Mouse (Mus musculus): ENCODE measurements around the gene Ppargc1a. TPM values are rescaled to one million over a fixed set of nuclear protein-coding genes. Genes with fewer than 3 reads are reported as not detected.

Ppargc1a gene
- polyA plus RNA-seq, 1 experiment from 2014 or later = 23.9 TPM

DNA sequence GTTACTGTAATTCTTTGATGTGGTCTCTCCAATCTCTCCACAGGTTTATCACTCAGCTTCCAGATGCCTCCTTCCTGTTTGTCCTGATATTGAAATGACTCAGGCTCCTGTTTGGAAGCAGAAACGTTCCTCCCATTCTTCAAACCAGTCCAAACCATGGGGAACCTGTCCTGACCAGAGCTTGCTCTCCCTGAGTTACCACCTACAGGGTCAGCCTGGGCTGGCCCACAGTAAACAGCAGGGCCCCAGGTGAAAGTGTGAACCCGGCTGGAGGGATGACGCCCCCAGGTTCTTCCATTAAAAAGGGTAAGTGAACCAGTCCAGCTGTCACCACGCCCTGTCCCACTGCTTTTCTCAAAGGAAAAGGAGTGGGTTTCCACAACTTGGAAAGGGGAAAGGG is 15.5 kb upstream of the Ppargc1a start:
- H3K4me2 ChIP-seq = no peak overlapping the region
- H3K4me3 ChIP-seq = no peak overlapping the region
- ATAC-seq (ENCODE audit: low FRiP score, low read depth) = no peak
- H3K4me1 ChIP-seq (replicated peaks) = 0 out of 2 replicates have a peak, but pooled peaks cover 4% of the 10 kb centered on the region
- WGBS = 52% methylated on average over 4 of the region's 4 CpGs
- no peaks in the 10 kb centered on the region for H3K27me3 ChIP-seq
- no peaks in the 10 kb centered on the region for H3K9me3 ChIP-seq
- H3K9ac ChIP-seq = no peak overlapping the region
- H3K36me3 ChIP-seq = no peaks in the 10 kb centered on the region
- no peak overlapping the region for H3K27ac ChIP-seq (replicated peaks)

DNA sequence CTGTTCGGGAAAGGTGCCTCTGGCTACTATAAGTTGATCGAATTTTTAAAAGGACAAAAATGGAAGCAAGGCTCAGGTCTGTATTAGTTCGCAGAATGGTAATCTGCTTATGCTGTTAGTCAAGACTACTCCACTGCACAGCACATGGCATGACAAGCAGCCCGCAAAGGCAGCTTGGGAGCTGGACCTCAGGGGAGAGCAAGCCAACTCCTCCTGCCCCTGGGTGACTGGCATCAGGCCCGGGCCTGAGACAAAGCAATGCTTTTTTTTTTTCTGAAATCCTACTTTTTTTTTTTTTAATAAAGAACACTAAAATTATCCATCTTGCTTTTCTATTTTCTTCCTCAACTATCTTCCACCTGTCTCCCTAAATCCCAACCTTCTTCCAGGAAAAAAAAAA is 15.1 kb upstream of the Ppargc1a start:
- Histone ChIP-seq H3K9me3 (no peaks in the 10 kb centered on the region), H3K4me3 (no peak overlapping the region), H3K36me3 (no peaks in the 10 kb centered on the region), H3K27me3 (no peaks in the 10 kb centered on the region), H3K4me2 (no peak overlapping the region), H3K9ac (no peak overlapping the region), H3K4me1 (replicated peaks) (0 out of 2 replicates have a peak, but pooled peaks cover 4% of the 10 kb centered on the region), H3K27ac (replicated peaks) (no peak overlapping the region)
- 72% methylated on average over 5 of the region's 5 CpGs for WGBS
- no peak for ATAC-seq (ENCODE audit: low FRiP score, low read depth)

DNA sequence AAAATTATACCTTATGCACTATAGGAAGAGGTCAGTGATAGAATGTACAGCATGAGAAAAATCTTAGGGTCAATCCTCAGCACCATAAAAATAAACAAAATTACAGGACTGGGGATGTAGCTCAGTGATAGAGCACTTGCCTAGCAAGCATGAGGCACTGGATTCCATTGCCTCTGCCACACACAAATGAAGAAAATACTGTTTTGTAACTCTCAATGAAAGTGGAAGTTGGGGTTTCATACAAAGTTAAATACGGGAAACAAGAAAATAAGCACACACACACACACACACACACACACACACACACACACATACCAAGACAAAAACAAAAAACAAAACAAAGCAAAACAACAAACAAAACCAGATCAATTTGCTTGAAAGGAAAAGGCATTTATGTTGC is 10.1 kb upstream of the Ppargc1a start:
- no peaks in the 10 kb centered on the region for H3K27me3 ChIP-seq
- no peaks in the 10 kb centered on the region for H3K36me3 ChIP-seq
- H3K27ac ChIP-seq (replicated peaks) = no peak overlapping the region
- H3K4me3 ChIP-seq = no peak overlapping the region
- H3K4me1 ChIP-seq (replicated peaks) = no peaks in the 10 kb centered on the region
- H3K9me3 ChIP-seq = no peaks in the 10 kb centered on the region
- no peak for ATAC-seq (ENCODE audit: low FRiP score, low read depth)
- H3K4me2 ChIP-seq = no peak overlapping the region
- WGBS = 88% methylated on average over 1 of the region's 1 CpGs
- no peak overlapping the region for H3K9ac ChIP-seq

DNA sequence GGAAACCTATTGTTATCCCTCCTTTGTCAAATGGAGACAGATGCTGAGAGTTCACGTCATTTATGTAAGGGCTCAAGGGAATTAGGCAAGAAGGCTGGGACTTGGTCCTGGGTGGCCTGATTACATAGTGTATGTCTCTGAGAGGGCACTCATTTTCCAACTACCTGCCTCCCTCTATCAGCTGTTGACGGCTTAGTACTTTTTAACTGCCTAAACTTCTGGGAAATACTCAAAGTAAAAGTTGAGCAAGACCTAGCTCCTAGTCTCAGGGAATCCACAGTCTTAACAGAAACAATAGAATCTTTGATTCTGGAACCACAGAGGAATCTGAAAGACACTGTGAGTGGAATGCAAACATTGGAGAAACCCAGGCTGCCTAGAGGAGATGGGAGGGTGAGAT is 6.2 kb upstream of the Ppargc1a start:
- no peak for ATAC-seq (ENCODE audit: low FRiP score, low read depth)
- Histone ChIP-seq H3K4me3 (no peak overlapping the region), H3K9ac (no peak overlapping the region), H3K4me2 (no peak overlapping the region), H3K36me3 (no peaks in the 10 kb centered on the region), H3K27me3 (no peaks in the 10 kb centered on the region), H3K4me1 (replicated peaks) (no peaks in the 10 kb centered on the region), H3K27ac (replicated peaks) (no peak overlapping the region), H3K9me3 (no peaks in the 10 kb centered on the region)
- WGBS = 46% methylated on average over 2 of the region's 2 CpGs

DNA sequence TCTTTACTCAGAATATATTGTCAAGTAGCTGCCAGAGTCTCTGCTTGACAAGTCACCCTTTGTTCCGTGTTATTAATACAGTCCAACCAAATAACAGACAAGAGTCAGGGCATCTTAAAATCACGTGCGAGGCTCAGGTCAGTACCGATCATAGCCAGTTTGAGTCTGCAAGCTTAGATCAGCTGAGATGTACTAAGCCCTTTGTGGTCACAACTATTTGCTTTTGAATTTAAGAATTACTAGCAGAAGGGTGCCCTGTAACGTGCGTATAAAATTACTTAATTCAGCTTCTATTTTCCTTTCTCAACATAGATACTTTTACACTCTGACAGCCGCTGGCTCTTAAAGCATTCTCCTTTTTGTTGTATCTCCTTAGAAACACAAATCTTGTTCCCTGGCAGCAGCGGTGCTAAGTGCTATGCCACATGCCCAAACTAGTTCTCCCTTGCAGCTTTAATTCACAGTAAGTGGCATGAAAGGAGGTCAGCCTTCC is 718 bp upstream of the Ppargc1a start:
- no peak overlapping the region for H3K27ac ChIP-seq (replicated peaks)
- WGBS = 18% methylated on average over 8 of the region's 8 CpGs
- H3K9me3 ChIP-seq = no peaks in the 10 kb centered on the region
- H3K9ac ChIP-seq = no peak overlapping the region
- 0 out of 2 replicates have a peak, but pooled peaks have one; percentile 45 for ATAC-seq (ENCODE audit: low FRiP score, low read depth)
- H3K4me2 ChIP-seq = peak overlapping the region; percentile 18; the same call in 1 of the 2 replicates
- H3K27me3 ChIP-seq = no peaks in the 10 kb centered on the region
- H3K4me3 ChIP-seq = no peak overlapping the region
- no peaks in the 10 kb centered on the region for H3K36me3 ChIP-seq
- peaks cover 9% of the 10 kb centered on the region for H3K4me1 ChIP-seq (replicated peaks)

DNA sequence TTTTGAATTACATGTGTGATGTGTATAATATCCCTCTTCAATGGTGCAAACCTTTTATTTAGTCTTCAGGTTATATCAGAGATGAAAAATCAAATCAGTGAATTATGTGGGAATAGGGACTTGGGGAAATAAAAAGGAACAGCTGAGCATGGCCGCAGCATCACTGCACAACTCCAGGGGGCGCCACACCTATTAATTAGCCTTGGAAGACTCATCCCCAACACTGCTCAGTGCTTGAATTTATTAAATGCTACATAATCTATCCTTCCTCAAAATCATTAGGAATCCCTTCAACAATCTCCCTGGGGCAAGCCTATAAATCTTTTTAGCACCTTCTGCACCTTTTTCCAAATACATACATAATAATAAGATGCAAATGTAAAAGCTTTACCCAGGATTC is 1.9 kb downstream of the Ppargc1a start:
- ATAC-seq (ENCODE audit: low FRiP score, low read depth) = no peak
- WGBS = 57% methylated on average over 2 of the region's 2 CpGs
- no peaks in the 10 kb centered on the region for H3K27me3 ChIP-seq
- H3K27ac ChIP-seq (replicated peaks) = no peak overlapping the region
- peaks cover 9% of the 10 kb centered on the region for H3K4me1 ChIP-seq (replicated peaks)
- no peaks in the 10 kb centered on the region for H3K36me3 ChIP-seq
- H3K4me3 ChIP-seq = no peak overlapping the region
- no peaks in the 10 kb centered on the region for H3K9me3 ChIP-seq
- no peak overlapping the region for H3K4me2 ChIP-seq
- no peak overlapping the region for H3K9ac ChIP-seq

DNA sequence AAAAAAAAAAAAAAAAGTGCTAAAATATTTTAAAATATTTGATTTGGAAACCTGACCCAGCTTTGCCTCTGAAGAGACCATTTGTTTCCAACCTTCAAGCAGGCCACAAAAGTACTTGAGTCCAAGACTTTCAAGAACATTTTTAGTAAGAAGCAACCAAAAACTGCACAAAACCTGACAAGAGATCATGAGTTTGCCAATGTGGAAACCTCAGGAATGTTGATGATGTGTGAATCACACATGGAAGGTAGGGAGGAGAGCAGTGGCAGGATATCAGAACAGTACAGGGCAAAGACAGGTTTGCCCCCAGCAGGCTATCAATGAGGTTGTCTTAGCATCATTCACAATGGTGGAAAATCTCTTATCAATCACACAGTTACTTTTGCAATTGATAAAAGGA is 2.5 kb downstream of the Ppargc1a start:
- Histone ChIP-seq H3K4me1 (replicated peaks) (peaks cover 9% of the 10 kb centered on the region), H3K9ac (no peak overlapping the region), H3K36me3 (no peaks in the 10 kb centered on the region), H3K9me3 (no peaks in the 10 kb centered on the region), H3K27me3 (no peaks in the 10 kb centered on the region), H3K4me3 (no peak overlapping the region), H3K27ac (replicated peaks) (no peak overlapping the region), H3K4me2 (no peak overlapping the region)
- ATAC-seq (ENCODE audit: low FRiP score, low read depth) = no peak

DNA sequence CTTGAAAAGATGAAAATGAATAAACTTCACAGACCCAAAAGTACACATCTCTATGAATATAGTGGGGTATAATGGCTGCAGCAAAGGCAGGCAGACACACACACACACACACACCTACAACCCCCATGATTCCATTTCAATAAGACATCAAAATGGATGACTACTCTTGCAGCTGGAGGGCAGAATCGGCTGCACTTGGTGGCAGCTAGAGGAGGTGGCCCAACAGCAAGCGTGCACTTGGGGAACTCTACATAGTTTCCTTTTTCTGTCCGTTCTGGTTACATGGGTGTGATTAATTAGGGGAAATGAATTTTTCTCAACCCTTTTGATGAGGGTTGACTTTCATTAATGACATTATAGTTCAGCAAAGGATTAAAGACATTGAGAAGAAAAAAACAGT is 4.0 kb downstream of the Ppargc1a start:
- Histone ChIP-seq H3K9ac (no peak overlapping the region), H3K27me3 (no peaks in the 10 kb centered on the region), H3K4me2 (no peak overlapping the region), H3K9me3 (no peaks in the 10 kb centered on the region), H3K4me1 (replicated peaks) (peaks cover 9% of the 10 kb centered on the region), H3K36me3 (no peaks in the 10 kb centered on the region), H3K4me3 (no peak overlapping the region), H3K27ac (replicated peaks) (no peak overlapping the region)
- ATAC-seq (ENCODE audit: low FRiP score, low read depth) = no peak
- WGBS = 86% methylated on average over 3 of the region's 3 CpGs

DNA sequence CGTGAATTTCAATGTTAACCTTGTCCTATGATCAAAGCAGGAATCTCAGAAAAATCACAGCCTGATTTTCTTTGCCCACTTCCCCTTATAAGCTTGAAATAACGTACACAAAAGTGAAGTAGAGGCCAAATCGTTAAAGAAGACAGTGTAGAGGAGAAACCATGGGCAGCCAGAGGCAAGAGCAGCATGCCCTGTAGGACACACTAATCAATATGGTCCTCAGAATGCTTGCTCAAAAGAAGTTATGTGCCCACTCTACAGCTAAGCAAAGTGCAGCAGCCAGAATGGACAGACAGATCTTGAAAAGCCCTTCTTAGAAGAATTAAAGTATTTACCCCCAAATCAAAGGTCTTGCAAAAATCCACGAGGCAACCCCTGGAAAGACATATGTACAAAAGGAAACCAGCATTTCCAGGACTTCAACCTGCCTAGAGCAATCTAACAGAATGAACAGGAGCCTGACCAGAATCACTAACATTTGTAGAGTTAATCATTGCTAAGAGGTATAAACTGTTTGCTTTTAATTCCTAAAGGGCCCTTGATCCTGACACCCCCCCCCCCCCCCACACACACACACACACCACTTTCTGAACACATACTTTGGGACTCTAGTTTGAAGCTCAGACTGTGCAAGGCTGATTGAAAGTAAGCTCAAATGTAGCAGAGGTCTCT is 9.8 kb downstream of the Ppargc1a start:
- Histone ChIP-seq H3K9ac (no peak overlapping the region), H3K9me3 (no peaks in the 10 kb centered on the region), H3K27ac (replicated peaks) (no peak overlapping the region), H3K36me3 (no peaks in the 10 kb centered on the region), H3K4me2 (no peak overlapping the region), H3K4me3 (no peak overlapping the region), H3K27me3 (no peaks in the 10 kb centered on the region), H3K4me1 (replicated peaks) (peaks cover 13% of the 10 kb centered on the region)
- 74% methylated on average over 4 of the region's 4 CpGs for WGBS
- no peak for ATAC-seq (ENCODE audit: low FRiP score, low read depth)

DNA sequence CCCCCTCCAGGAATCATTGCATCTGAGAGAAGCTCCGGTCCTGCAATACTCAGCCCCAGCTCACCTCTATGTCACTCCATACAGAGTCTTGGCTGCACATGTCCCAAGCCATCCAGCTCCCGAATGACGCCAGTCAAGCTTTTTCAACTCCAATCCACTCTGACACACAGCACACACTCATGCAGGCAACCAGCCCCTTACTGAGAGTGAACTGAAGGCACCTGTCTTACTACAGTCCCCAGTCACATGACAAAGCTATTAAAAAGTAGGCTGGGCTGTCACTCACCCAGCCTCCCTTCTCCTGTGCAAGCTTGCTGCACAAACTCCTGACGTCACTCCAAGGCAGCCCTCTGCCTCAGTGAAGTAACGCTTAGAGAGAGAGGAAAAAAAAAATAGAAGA is 13.9 kb downstream of the Ppargc1a start:
- H3K27ac ChIP-seq (replicated peaks) = no peak overlapping the region
- H3K9ac ChIP-seq = peak overlapping the region; percentile 31; the same call in 1 of the 2 replicates
- no peaks in the 10 kb centered on the region for H3K9me3 ChIP-seq
- peak overlapping the region; percentile 61 for H3K4me2 ChIP-seq
- H3K4me1 ChIP-seq (replicated peaks) = peaks cover 20% of the 10 kb centered on the region
- H3K36me3 ChIP-seq = no peaks in the 10 kb centered on the region
- 3% methylated on average over 5 of the region's 5 CpGs for WGBS
- no peaks in the 10 kb centered on the region for H3K27me3 ChIP-seq
- ATAC-seq (ENCODE audit: low FRiP score, low read depth) = peak; percentile 83
- H3K4me3 ChIP-seq = peak overlapping the region; percentile 41

DNA sequence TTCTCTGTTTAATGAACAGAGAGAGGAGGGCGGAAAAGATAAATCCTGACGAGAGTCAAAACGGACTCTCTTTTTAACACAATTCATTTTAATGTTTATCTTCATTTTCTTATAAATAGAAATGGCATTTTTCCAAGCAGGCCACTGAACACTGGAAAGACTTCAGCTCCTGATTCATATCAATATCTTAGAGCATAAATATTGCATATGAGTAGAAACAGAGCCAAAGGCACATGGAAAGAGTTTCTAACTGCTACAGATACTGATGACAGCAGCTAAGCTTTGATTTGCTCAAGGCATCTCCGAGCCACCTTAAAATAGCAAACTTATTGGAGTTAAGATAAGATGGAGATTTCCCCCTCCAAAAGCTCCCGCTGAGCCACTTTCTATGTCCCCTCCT is 14.3 kb downstream of the Ppargc1a start:
- WGBS = 8% methylated on average over 5 of the region's 5 CpGs
- H3K9ac ChIP-seq = peak overlapping the region; percentile 31
- ATAC-seq (ENCODE audit: low FRiP score, low read depth) = no peak
- no peaks in the 10 kb centered on the region for H3K36me3 ChIP-seq
- peak overlapping the region; percentile 61 for H3K4me2 ChIP-seq
- no peaks in the 10 kb centered on the region for H3K9me3 ChIP-seq
- no peaks in the 10 kb centered on the region for H3K27me3 ChIP-seq
- H3K27ac ChIP-seq (replicated peaks) = peak overlapping the region; percentile 67
- H3K4me1 ChIP-seq (replicated peaks) = peaks cover 20% of the 10 kb centered on the region
- peak overlapping the region; percentile 41 for H3K4me3 ChIP-seq

DNA sequence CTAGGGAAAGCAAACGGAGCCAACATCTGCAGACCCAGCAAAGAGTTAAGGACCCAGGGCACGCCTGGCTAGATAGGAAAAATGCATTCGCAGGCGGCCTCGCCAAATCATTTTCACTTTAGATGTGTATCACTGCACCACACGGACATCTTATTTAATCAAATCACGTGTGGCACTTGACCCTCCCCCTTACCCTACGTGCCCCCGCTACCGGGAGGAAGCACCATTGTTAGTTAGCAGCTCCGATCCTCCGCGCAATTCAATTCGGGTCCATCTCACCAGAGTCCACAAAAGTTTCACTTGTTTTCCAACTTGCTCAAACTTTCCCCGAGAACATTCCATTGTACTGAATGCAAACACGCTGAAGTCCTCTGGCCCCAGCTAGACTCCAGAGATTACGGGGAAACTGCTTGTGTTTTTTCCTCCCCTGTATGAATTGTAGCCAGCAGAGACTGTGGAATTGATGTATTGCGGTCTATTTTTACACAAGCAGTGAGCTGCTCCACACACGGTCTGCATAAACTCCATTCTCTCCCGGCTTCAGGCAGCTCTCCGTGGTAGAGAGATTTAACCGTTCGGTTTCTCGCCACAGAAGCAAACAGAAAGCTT is 14.9 kb downstream of the Ppargc1a start:
- ATAC-seq (ENCODE audit: low FRiP score, low read depth) = peak; percentile 74
- Histone ChIP-seq H3K27me3 (no peaks in the 10 kb centered on the region), H3K27ac (replicated peaks) (peak overlapping the region; percentile 67), H3K9ac (peak overlapping the region; percentile 39), H3K4me3 (peak overlapping the region; percentile 41), H3K9me3 (no peaks in the 10 kb centered on the region), H3K4me1 (replicated peaks) (peaks cover 20% of the 10 kb centered on the region), H3K4me2 (peak overlapping the region; percentile 61), H3K36me3 (no peaks in the 10 kb centered on the region)
- under 1% methylated on average over 24 of the region's 24 CpGs for WGBS

All from hindbrain, embryonic 15.5 days (tissue).